Mouse (Mus musculus) kidney, adult 2 months (tissue): ENCODE data around the gene Xpo4.

ENCODE experiments used
- CTCF ChIP-seq: fragments of 200-500 bp; conservative IDR thresholded peaks from 2 replicates; pipeline ENCODE4 v1.5.1; 2011; ENCODE audit warnings: low read depth, mild to moderate bottlenecking, control low read depth, low read length, moderate library complexity, mixed read lengths; ENCODE audit not compliant: insufficient read depth, insufficient read length
- POLR2A ChIP-seq: fragments of 200-500 bp; IDR thresholded peaks from one replicate; pipeline ENCODE4 v1.6.1; 2011; ENCODE audit warnings: low read depth, low read length, control low read depth

- TF ChIP-seq CTCF (no peak), POLR2A (no peak)
These were observed 123.0 kb downstream of the Xpo4 start for GRCm38 (mm10) chr14:57542231-57542630.
